Mouse (Mus musculus): Measurements from ENCODE around the gene Cog5. TPM values are rescaled to one million over a fixed set of nuclear protein-coding genes. Genes with fewer than 3 reads are reported as not detected.

Gene Cog5
- polyA plus RNA-seq, 1 experiment from 2014 or later = 38.0 TPM

- 80% methylated on average over 4 of the region's 4 CpGs for WGBS
- Histone ChIP-seq H3K4me3 (replicated peaks; ENCODE audit: low read length) (no peak overlapping the region), H3K4me2 (replicated peaks) (no peak overlapping the region), H3K27ac (no peak overlapping the region), H3K9me3 (ENCODE audit: control insufficient read depth, low read length) (no peaks in the 10 kb centered on the region), H3K36me3 (replicated peaks; ENCODE audit: control insufficient read depth, insufficient read depth) (no peaks in the 10 kb centered on the region; the same call in 1 of the 2 replicates), H3K27me3 (ENCODE audit: control insufficient read depth, insufficient read depth, low read length) (no peaks in the 10 kb centered on the region), H3K9ac (no peak overlapping the region), H3K4me1 (replicated peaks; ENCODE audit: control insufficient read depth, insufficient read depth, low read length) (peaks cover 29% of the 10 kb centered on the region)
- ATAC-seq (ENCODE audit: low FRiP score) = no peak
- no peak for DNase-seq (ENCODE audit: low spot score)
Measured at GRCm38 (mm10) chr12:31900391-31900914, 245.8 kb downstream of the Cog5 start.

- 26% methylated on average over 6 of the region's 6 CpGs for WGBS
- ATAC-seq (ENCODE audit: low FRiP score) (peak; percentile 91), DNase-seq (ENCODE audit: low spot score) (peak; percentile 57)
- no peak overlapping the region; the same call in 1 of the 2 replicates for H3K9ac ChIP-seq
- H3K4me3 ChIP-seq (replicated peaks; ENCODE audit: low read length) = no peak overlapping the region
- H3K9me3 ChIP-seq (ENCODE audit: control insufficient read depth, low read length) = no peaks in the 10 kb centered on the region
- H3K4me2 ChIP-seq (replicated peaks) = no peak overlapping the region
- no peaks in the 10 kb centered on the region for H3K27me3 ChIP-seq (ENCODE audit: control insufficient read depth, insufficient read depth, low read length)
- peaks cover 24% of the 10 kb centered on the region for H3K4me1 ChIP-seq (replicated peaks; ENCODE audit: control insufficient read depth, insufficient read depth, low read length)
- H3K27ac ChIP-seq = peak overlapping the region; percentile 86
- no peaks in the 10 kb centered on the region; the same call in 1 of the 2 replicates for H3K36me3 ChIP-seq (replicated peaks; ENCODE audit: control insufficient read depth, insufficient read depth)
Measured at GRCm38 (mm10) chr12:31905696-31906551, 251.3 kb downstream of the Cog5 start.

- Histone ChIP-seq H3K4me1 (replicated peaks; ENCODE audit: control insufficient read depth, insufficient read depth, low read length) (peaks cover 24% of the 10 kb centered on the region), H3K27ac (no peak overlapping the region)
- ATAC-seq (ENCODE audit: low FRiP score) = no peak
Measured at GRCm38 (mm10) chr12:31907436-31907835, 252.8 kb downstream of the Cog5 start.

GRCm38 (mm10) chr12:31912966-31913551 lies 258.4 kb downstream of the Cog5 start:
- H3K9me3 ChIP-seq (ENCODE audit: control insufficient read depth, low read length) = no peaks in the 10 kb centered on the region
- no peaks in the 10 kb centered on the region for H3K27me3 ChIP-seq (ENCODE audit: control insufficient read depth, insufficient read depth, low read length)
- H3K9ac ChIP-seq = no peak overlapping the region
- H3K4me3 ChIP-seq (replicated peaks; ENCODE audit: low read length) = no peak overlapping the region
- H3K27ac ChIP-seq = no peak overlapping the region
- no peak for ATAC-seq (ENCODE audit: low FRiP score)
- no peak for DNase-seq (ENCODE audit: low spot score)
- no peak overlapping the region for H3K4me2 ChIP-seq (replicated peaks)
- H3K36me3 ChIP-seq (replicated peaks; ENCODE audit: control insufficient read depth, insufficient read depth) = no peaks in the 10 kb centered on the region
- no peaks in the 10 kb centered on the region for H3K4me1 ChIP-seq (replicated peaks; ENCODE audit: control insufficient read depth, insufficient read depth, low read length)
- 78% methylated on average over 6 of the region's 6 CpGs for WGBS

More at GRCm38 (mm10) chr12:31907436-31907835, 252.8 kb downstream of the Cog5 start:
- Histone ChIP-seq H3K9me3 (ENCODE audit: control insufficient read depth, low read length) (no peaks in the 10 kb centered on the region), H3K36me3 (replicated peaks; ENCODE audit: control insufficient read depth, insufficient read depth) (no peaks in the 10 kb centered on the region), H3K27me3 (ENCODE audit: control insufficient read depth, insufficient read depth, low read length) (no peaks in the 10 kb centered on the region), H3K9ac (no peak overlapping the region), H3K4me3 (replicated peaks; ENCODE audit: low read length) (no peak overlapping the region), H3K4me2 (replicated peaks) (no peak overlapping the region)
- DNase-seq (ENCODE audit: low spot score) = no peak
- 87% methylated on average over 2 of the region's 2 CpGs for WGBS

- ATAC-seq (ENCODE audit: low FRiP score) = no peak
- no peaks in the 10 kb centered on the region for H3K9me3 ChIP-seq (ENCODE audit: control insufficient read depth, low read length)
- H3K27me3 ChIP-seq (ENCODE audit: control insufficient read depth, insufficient read depth, low read length) = no peaks in the 10 kb centered on the region
- no peaks in the 10 kb centered on the region for H3K4me1 ChIP-seq (replicated peaks; ENCODE audit: control insufficient read depth, insufficient read depth, low read length)
- H3K27ac ChIP-seq = no peak overlapping the region
- no peak overlapping the region for H3K9ac ChIP-seq
- H3K4me2 ChIP-seq (replicated peaks) = no peak overlapping the region
- no peak overlapping the region for H3K4me3 ChIP-seq (replicated peaks; ENCODE audit: low read length)
- WGBS = 77% methylated on average over 4 of the region's 4 CpGs
- DNase-seq (ENCODE audit: low spot score) = no peak
- no peaks in the 10 kb centered on the region for H3K36me3 ChIP-seq (replicated peaks; ENCODE audit: control insufficient read depth, insufficient read depth)
Measured at GRCm38 (mm10) chr12:31913614-31914013, 258.9 kb downstream of the Cog5 start.

GRCm38 (mm10) chr12:31916691-31917090 lies 262.0 kb downstream of the Cog5 start:
- WGBS = 93% methylated on average over 5 of the region's 5 CpGs
- ATAC-seq (ENCODE audit: low FRiP score) = no peak
- H3K27ac ChIP-seq = no peak overlapping the region

GRCm38 (mm10) chr12:31917245-31917644 lies 262.6 kb downstream of the Cog5 start:
- Histone ChIP-seq H3K4me2 (replicated peaks) (no peak overlapping the region), H3K4me3 (replicated peaks; ENCODE audit: low read length) (no peak overlapping the region), H3K27me3 (ENCODE audit: control insufficient read depth, insufficient read depth, low read length) (no peaks in the 10 kb centered on the region), H3K4me1 (replicated peaks; ENCODE audit: control insufficient read depth, insufficient read depth, low read length) (no peaks in the 10 kb centered on the region), H3K36me3 (replicated peaks; ENCODE audit: control insufficient read depth, insufficient read depth) (no peaks in the 10 kb centered on the region), H3K9me3 (ENCODE audit: control insufficient read depth, low read length) (no peaks in the 10 kb centered on the region), H3K27ac (no peak overlapping the region), H3K9ac (no peak overlapping the region)
- WGBS = 83% methylated on average over 5 of the region's 5 CpGs
- ATAC-seq (ENCODE audit: low FRiP score) = no peak
- no peak for DNase-seq (ENCODE audit: low spot score)

More at GRCm38 (mm10) chr12:31916691-31917090, 262.0 kb downstream of the Cog5 start:
- no peak overlapping the region for H3K9ac ChIP-seq
- H3K4me2 ChIP-seq (replicated peaks) = no peak overlapping the region
- no peaks in the 10 kb centered on the region for H3K36me3 ChIP-seq (replicated peaks; ENCODE audit: control insufficient read depth, insufficient read depth)
- no peaks in the 10 kb centered on the region for H3K9me3 ChIP-seq (ENCODE audit: control insufficient read depth, low read length)
- no peaks in the 10 kb centered on the region for H3K4me1 ChIP-seq (replicated peaks; ENCODE audit: control insufficient read depth, insufficient read depth, low read length)
- no peak for DNase-seq (ENCODE audit: low spot score)
- no peak overlapping the region for H3K4me3 ChIP-seq (replicated peaks; ENCODE audit: low read length)
- no peaks in the 10 kb centered on the region for H3K27me3 ChIP-seq (ENCODE audit: control insufficient read depth, insufficient read depth, low read length)

GRCm38 (mm10) chr12:31920464-31921405 lies 266.1 kb downstream of the Cog5 start:
- Histone ChIP-seq H3K27ac (no peak overlapping the region), H3K36me3 (replicated peaks; ENCODE audit: control insufficient read depth, insufficient read depth) (peaks cover 16% of the 10 kb centered on the region), H3K9ac (no peak overlapping the region), H3K4me3 (replicated peaks; ENCODE audit: low read length) (no peak overlapping the region), H3K27me3 (ENCODE audit: control insufficient read depth, insufficient read depth, low read length) (no peaks in the 10 kb centered on the region), H3K4me2 (replicated peaks) (no peak overlapping the region), H3K9me3 (ENCODE audit: control insufficient read depth, low read length) (no peaks in the 10 kb centered on the region), H3K4me1 (replicated peaks; ENCODE audit: control insufficient read depth, insufficient read depth, low read length) (no peaks in the 10 kb centered on the region)
- WGBS = 80% methylated on average over 18 of the region's 18 CpGs
- DNase-seq (ENCODE audit: low spot score) (no peak), ATAC-seq (ENCODE audit: low FRiP score) (0 out of 2 replicates have a peak, but pooled peaks have one; percentile 15)

Measured in hindbrain, embryonic 14.5 days (tissue).